Mouse (Mus musculus) liver, embryonic 14.5 days (tissue): ENCODE results near the gene Ccr4. TPM values are rescaled to one million over a fixed set of nuclear protein-coding genes. Genes with fewer than 3 reads are reported as not detected.

Experiments
- ATAC-seq: fragments of 200-750 bp; cut with Nextera tagmentation; 2 replicates; pipeline ENCODE4 v1.8.0; 2017; ENCODE audit warnings: moderate number of reproducible peaks, mild to moderate bottlenecking, moderate library complexity; ENCODE audit not compliant: insufficient read depth
- DNase-seq, 3 experiments: peaks; one replicate each; pipeline ENCODE4 v3.0.0-alpha.2; 2012 to 2013; ENCODE audit warnings: low read depth in 3 of 3, low spot score in 3 of 3
- H3K27ac ChIP-seq: fragments of 300-500 bp; sonication (generic); 2 replicates; pipeline ENCODE4 v1.5.1; 2014; ENCODE audit warnings: moderate library complexity, mild to moderate bottlenecking, control low read depth, inconsistent platforms
- H3K27me3 ChIP-seq: fragments of 300-500 bp; sonication (generic); 2 replicates; pipeline ENCODE4 v1.6.1; 2014; ENCODE audit warnings: mild to moderate bottlenecking, low read length, moderate library complexity; ENCODE audit not compliant: control insufficient read depth, insufficient read depth
- H3K36me3 ChIP-seq: fragments of 300-500 bp; sonication (generic); replicated peaks from 2 replicates; pipeline ENCODE4 v1.6.1; 2014; ENCODE audit warnings: low read depth; ENCODE audit not compliant: control insufficient read depth, insufficient read depth
- H3K4me1 ChIP-seq, 2 experiments: fragments of 200-500 bp in 1 of 2; fragments of 300-500 bp in 1 of 2; sonication (generic) in 1 of 2; replicated peaks; 2 replicates each; pipeline ENCODE4 v1.6.1; 2012 to 2014; ENCODE audit warnings: antibody characterized with exemption in 1 of 2, inconsistent platforms in 1 of 2, low read length in 1 of 2; ENCODE audit not compliant: control insufficient read depth in 2 of 2, insufficient read depth in 2 of 2
- H3K4me2 ChIP-seq: fragments of 300-500 bp; sonication (generic); 2 replicates; pipeline ENCODE4 v1.6.1; 2014; ENCODE audit warnings: low read depth, mild to moderate bottlenecking, control low read depth, moderate library complexity
- H3K4me3 ChIP-seq, 2 experiments: fragments of 200-500 bp in 1 of 2; fragments of 300-500 bp in 1 of 2; sonication (generic) in 1 of 2; 2 replicates each; pipeline ENCODE4 v1.5.1; 2012 to 2014; ENCODE audit warnings: low read depth in 2 of 2, low read length in 2 of 2, mild to moderate bottlenecking in 2 of 2, control low read depth in 1 of 2, inconsistent platforms in 1 of 2, moderate library complexity in 1 of 2; ENCODE audit not compliant: insufficient read depth in 1 of 2
- H3K9ac ChIP-seq: fragments of 300-500 bp; sonication (generic); replicated peaks from 2 replicates; pipeline ENCODE4 v1.6.1; 2014; ENCODE audit warnings: mild to moderate bottlenecking, control low read depth, moderate library complexity
- H3K9me3 ChIP-seq: fragments of 300-500 bp; sonication (generic); 2 replicates; pipeline ENCODE4 v1.6.1; 2016; ENCODE audit warnings: low read length, mixed read lengths; ENCODE audit not compliant: control insufficient read depth
- CTCF ChIP-seq: IDR thresholded peaks from 2 replicates; pipeline ENCODE4 v1.5.1; 2016; ENCODE audit warnings: antibody characterized with exemption, low read depth, control low read depth
- EP300 ChIP-seq: IDR thresholded peaks from 2 replicates; pipeline ENCODE4 v1.6.1; 2016; ENCODE audit warnings: antibody characterized with exemption, low read depth
- WGBS: fragments of 180-500 bp; shearing (Covaris S2); extraction: QIAGEN DNeasy Blood & Tissue Kit; methylation state at CpG from one replicate; pipeline ENCODE4 v1.1.7; 2014; ENCODE audit not compliant: insufficient replicate concordance; 5-methylcytosine and 5-hydroxymethylcytosine counted together
- polyA plus RNA-seq, 2 experiments: library from polyadenylated mRNA; depleted of rRNA in 1 of 2; stranded (reverse) in 1 of 2; unstranded in 1 of 2; fragments of >200 nt; fragmentation: Nextera tagmentation in 1 of 2; extraction: Ambion mirVana in 1 of 2; gene quantifications; 2 replicates each; pipeline versions ENCODE4 v1.2.1 to v1.2.3; 2012 to 2014

Gene Ccr4
- polyA plus RNA-seq, 2 experiments: not detected

DNA sequence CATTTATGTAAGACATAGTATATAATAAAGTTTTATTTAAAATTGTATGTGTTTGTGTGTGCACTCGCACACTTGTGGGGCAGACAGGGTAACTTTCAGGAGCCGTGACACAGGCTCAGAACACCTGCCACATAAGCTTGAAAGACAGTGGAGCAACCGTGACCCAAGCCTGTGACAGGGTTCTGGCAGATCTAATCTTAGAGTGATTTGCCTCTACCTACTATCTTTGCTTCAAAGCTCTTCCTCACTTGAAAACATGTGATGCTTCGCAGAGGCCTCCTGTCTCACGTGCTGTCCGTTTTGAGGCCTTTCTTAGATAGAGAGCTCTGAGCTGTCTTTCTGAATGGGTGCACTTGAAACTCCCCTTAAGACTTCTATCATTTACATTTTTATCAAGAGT is 52.3 kb downstream of the Ccr4 start:
- 78% methylated on average over 6 of the region's 6 CpGs for WGBS

DNA sequence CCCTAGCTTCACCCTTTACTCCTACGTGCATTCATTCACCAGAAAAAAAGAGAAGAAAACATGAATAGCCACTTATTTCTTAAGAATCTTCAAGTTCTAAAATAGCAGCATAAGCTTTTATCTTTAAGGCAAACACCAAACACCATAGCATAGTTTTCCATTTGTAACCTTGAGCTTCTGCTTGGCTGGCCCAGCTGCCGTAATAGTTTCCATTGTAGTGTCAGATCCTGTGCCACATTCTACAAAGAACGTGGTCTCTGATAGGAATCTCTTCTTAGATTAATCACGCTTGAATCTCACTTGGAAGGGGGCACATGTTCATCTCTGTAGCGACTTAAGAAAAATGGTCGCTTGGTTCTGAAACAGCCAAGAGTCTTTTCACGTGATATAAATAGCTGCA is 53.1 kb downstream of the Ccr4 start:
- H3K9ac ChIP-seq: no peak overlapping the region
- no peak overlapping the region for H3K27ac ChIP-seq
- DNase-seq: no peak
- H3K4me2 ChIP-seq: no peak overlapping the region
- no peak for TF ChIP-seq CTCF
- TF ChIP-seq EP300: no peak
- no peaks in the 10 kb centered on the region for H3K27me3 ChIP-seq
- no peaks in the 10 kb centered on the region for H3K9me3 ChIP-seq
- H3K4me3 ChIP-seq: no peak overlapping the region
- no peaks in the 10 kb centered on the region for H3K36me3 ChIP-seq
- H3K4me1 ChIP-seq: peaks cover 4 to 10% of the 10 kb centered on the region in 2 experiments; a peak in 3 of 4 replicates
- 69% methylated on average over 7 of the region's 7 CpGs for WGBS
- ATAC-seq: no peak

More for the DNA sequence above, 52.3 kb downstream of the Ccr4 start:
- ATAC-seq (no peak), DNase-seq (no peak)
- Histone ChIP-seq H3K4me1 (peaks cover 4 to 10% of the 10 kb centered on the region in 2 experiments; a peak in 3 of 4 replicates), H3K36me3 (no peaks in the 10 kb centered on the region), H3K4me3 (no peak overlapping the region), H3K27ac (no peak overlapping the region), H3K27me3 (no peaks in the 10 kb centered on the region), H3K9me3 (no peaks in the 10 kb centered on the region), H3K4me2 (no peak overlapping the region), H3K9ac (no peak overlapping the region)
- TF ChIP-seq EP300: no peak
- no peak for TF ChIP-seq CTCF

DNA sequence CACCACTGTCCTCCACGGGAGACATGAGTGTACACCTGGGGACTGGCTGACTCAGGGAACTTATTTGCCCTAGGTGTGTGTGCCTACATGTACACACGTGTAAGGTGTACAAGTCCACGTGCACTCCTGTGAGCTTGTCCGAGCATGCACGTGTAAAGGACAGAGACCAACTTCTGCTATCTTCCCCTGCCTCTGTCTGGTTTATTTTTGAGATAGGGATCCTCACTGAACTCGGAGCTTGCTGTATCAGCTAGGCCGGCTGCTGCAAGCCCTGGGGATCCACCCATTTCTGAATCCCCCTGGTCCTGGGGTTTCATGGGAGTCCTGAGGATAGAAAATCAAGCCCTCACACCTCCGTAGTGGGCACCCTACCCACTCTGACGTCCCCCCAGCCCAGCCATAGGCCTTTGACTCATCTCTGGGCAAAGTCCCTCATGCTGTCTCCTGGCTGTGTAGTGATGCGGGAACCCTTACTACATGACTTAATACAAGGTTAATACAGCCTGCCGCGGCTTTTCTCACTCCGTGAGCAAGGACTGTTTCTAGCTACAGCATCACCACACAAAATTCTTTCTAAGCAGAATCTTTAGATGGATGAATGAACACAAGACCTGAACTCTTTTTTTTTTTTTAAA is 55.5 kb downstream of the Ccr4 start:
- Histone ChIP-seq H3K27me3 (no peaks in the 10 kb centered on the region), H3K4me2 (no peak overlapping the region), H3K4me1 (peaks cover 4 to 10% of the 10 kb centered on the region in 2 experiments; a peak in 3 of 4 replicates), H3K27ac (no peak overlapping the region), H3K9ac (no peak overlapping the region), H3K9me3 (no peaks in the 10 kb centered on the region), H3K4me3 (no peak overlapping the region), H3K36me3 (no peaks in the 10 kb centered on the region)
- ATAC-seq (peak; percentile 80), DNase-seq (peak in 1 of 3 experiments; percentile 24)
- TF ChIP-seq EP300 (no peak), CTCF (no peak)
- 56% methylated on average over 13 of the region's 13 CpGs for WGBS

DNA sequence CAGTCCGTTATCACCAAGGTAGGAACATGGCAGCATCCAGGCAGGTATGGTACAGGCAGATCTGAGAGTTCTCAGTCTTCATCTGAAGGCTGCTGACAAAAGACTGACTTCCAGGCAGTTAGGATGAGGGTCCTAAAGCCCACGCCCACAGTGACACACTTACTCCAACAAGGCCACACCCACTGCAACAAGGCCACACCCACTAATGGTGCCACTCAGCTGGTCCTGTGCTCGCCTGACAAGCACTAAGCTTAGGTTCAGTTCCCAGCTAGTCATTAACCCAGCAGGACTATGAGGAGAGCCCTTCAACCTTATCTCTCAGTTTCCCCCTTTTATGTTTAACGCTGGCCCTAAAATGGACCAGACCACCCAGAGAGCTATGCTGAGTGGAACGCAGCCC is 56.0 kb downstream of the Ccr4 start:
- H3K4me2 ChIP-seq: no peak overlapping the region
- no peak overlapping the region for H3K27ac ChIP-seq
- ATAC-seq (peak; percentile 71), DNase-seq (peak in 2 of 3 experiments; percentile 4 to 24)
- H3K27me3 ChIP-seq: no peaks in the 10 kb centered on the region
- no peak overlapping the region for H3K9ac ChIP-seq
- H3K9me3 ChIP-seq: no peaks in the 10 kb centered on the region
- H3K4me1 ChIP-seq: peaks cover 4 to 10% of the 10 kb centered on the region in 2 experiments; a peak in 3 of 4 replicates
- no peak overlapping the region for H3K4me3 ChIP-seq
- WGBS: 68% methylated on average over 5 of the region's 5 CpGs
- TF ChIP-seq CTCF: no peak
- no peak for TF ChIP-seq EP300
- no peaks in the 10 kb centered on the region for H3K36me3 ChIP-seq

DNA sequence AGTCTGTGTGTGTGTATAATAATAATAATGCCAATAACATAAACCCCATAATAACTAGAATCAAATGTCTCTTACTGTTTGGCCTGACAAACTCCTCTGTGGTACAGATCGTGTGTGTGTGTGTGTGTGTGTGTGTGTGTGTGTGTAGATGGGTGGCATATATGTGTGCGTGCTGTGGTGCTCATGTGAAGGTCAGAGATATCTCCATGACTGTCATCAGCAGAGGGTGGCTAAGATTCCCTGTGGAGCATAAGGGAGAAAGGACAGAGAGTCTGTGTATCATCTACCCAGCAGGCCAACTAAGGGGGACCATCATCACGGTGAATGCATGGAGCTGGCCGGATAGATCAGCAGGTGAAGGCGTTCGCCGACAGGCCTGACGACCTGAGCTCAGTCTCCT is 57.8 kb downstream of the Ccr4 start:
- Histone ChIP-seq H3K9me3 (no peaks in the 10 kb centered on the region), H3K36me3 (no peaks in the 10 kb centered on the region), H3K4me2 (no peak overlapping the region), H3K27me3 (no peaks in the 10 kb centered on the region), H3K27ac (no peak overlapping the region), H3K4me1 (peaks cover 4 to 10% of the 10 kb centered on the region in 2 experiments; a peak in 3 of 4 replicates), H3K9ac (no peak overlapping the region), H3K4me3 (no peak overlapping the region)
- DNase-seq (no peak), ATAC-seq (no peak)
- TF ChIP-seq EP300: no peak
- no peak for TF ChIP-seq CTCF
- WGBS: 85% methylated on average over 8 of the region's 8 CpGs
